Mouse (Mus musculus): Measurements from ENCODE around the gene Pik3ap1. TPM values are rescaled to one million over a fixed set of nuclear protein-coding genes. Genes with fewer than 3 reads are reported as not detected.

Pik3ap1 gene
- polyA plus RNA-seq, 1 experiment from 2014 or later, result 3.6 TPM

DNA sequence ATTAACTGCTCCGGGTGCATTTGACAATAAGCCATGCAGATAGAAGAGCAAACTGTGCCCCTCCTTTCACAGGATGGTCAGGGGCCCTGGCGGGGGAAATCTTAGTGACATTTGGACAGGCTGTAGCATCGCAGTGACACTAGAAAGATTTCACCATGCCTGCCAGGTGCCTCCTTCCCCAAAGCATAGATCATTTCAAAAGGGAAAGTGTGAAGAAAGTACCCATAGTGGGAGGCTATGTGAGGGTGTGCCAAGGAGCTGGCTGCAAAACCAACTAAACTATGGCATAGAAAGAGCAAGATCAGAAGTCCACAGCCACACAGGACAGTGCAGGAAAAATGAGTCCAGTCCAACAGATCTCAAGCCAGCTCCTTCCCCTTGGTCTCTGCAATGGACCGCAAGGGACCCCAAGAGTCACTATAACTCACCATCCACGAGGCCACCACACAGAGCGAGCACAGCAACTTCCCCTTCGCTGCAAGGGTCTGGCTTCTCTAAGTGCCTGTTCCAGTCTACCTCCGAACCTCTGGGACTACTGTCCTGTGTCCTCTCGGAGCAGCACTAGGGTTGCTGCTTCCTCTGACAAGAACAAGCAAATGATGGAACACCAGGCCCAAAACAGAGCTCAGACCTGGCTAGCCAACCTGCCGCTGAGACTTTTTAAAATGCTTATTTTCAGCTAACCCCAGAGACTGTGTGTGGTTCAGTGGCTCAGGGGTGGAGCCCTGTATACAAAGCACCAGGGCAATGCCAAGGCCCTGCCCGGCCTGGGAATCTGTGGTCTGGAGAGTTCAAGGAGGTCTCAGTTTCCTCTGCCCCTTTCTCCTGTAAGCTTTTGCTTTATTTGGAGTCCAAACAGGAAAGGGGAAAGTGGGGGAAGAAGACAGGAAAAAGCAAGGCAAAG lies 15.1 kb downstream of the Pik3ap1 start:
- DNase-seq (ENCODE audit: low spot score), result no peak

DNA sequence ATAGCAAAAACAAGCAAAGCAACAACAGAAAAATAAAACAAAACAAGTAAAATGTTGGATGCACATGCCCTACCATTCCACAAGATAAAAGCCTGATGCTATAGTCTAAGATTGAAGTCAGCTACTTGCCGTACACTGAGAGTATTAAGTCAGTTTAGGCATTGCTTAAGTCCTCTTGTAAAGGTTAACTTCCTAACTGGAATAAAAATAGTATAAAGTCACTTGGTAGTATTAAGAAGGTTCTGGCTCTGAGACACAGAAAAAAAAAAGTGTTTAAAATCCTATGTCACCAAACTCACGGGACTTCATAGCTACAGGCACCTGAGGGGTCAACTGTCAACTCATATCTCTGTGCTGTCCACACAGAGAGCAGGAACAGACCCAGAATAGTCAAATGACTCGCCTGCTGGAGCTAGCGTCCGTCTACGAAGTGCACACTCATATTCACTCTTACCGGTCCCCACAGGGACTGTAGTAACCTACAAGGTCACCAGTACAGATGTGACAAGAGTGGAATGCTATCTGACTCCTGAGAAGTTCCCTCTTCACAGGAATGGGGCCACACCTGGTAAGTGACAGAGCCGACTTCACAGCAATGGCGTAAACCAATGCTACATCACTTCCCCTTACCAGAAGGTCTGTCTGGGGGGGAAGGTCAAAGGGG lies 17.9 kb downstream of the Pik3ap1 start:
- no peak for DNase-seq (ENCODE audit: low spot score)

DNA sequence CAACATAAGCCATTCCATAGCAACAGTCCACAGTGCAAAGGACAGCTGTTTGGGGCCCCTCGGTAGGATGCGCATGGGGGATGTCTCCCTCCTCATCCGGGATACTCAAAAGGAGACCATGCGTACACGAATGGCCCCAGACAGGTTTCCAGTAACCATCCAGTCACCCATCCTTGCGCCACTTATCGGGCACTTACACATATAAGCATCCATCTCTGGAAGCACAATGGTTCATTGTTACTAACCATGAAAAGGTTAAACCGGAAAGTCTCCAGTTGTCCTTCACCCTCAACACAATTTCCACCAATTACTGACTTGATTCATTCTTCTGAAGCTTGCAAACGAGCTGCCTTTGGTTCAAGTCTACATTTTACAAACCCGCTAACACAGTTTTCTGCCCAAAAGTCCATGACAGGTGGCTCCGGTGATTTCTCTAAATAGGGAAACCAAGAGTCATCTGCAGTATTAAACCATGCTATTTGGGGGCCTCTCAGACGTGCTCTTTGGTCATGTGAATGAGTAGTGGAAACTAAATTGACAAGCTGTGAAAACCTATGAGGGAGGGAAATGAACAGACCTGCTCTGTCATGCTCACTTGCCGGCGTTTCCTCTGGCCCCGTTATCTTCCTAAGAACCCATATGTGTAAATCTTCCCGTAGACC lies 18.6 kb downstream of the Pik3ap1 start:
- DNase-seq (ENCODE audit: low spot score), result no peak

DNA sequence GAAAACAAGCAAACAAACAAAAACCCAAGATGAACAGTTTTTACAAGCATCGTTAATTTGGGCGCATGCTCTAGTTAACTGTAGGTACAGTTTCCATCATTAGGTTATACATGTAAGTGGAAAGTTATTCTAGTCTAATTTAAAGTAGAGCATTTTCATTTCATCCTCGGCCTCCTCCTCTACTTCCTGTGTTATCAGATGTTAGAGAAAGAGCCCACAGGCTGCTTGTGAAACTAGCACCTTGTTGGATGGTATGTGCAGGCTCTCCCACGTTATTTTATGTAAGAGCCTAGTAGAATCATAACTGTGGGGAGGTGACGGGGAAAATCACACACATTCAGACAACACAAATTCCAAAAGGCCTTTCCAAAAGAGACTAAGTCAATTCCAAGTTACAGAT lies 19.3 kb downstream of the Pik3ap1 start:
- no peak for DNase-seq (ENCODE audit: low spot score)

DNA sequence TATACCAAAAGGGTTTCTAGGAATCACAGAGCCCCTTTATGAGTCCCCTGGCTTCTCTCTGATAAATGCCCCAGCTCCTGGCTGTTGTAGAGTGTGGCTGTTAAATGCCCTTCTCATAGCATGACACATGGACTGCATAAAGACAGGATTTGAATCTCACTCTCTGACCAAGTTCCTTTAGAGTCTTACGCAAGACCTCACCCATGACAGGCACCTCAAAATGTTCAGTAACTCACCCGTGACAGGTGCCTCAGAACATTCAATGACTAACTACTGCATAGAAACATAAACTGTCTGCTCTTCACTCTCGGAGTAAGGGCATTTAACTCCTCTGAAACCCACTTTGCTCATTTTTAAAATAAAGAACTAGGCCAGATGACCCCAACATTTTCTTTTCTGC lies 20.4 kb downstream of the Pik3ap1 start:
- no peak for DNase-seq (ENCODE audit: low spot score)

DNA sequence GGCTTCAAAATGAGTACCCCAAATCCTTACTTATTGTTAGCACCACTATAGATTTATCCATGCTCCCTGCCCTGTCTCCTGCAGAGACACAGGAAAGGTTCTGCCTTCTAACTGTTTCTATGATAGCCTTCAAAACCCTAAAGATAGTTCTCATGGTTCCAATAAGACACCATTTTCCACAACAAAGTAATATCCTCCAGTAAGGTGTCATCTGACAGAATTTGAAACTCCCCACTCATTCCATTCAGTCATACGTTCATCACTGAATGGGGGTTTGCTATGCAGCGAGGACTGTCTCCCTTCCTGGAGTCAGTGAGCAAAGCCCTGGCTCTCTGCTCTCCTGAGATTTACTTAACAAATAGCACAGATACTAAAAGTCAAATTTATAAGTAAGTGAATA lies 21.9 kb downstream of the Pik3ap1 start:
- no peak for DNase-seq (ENCODE audit: low spot score)

DNA sequence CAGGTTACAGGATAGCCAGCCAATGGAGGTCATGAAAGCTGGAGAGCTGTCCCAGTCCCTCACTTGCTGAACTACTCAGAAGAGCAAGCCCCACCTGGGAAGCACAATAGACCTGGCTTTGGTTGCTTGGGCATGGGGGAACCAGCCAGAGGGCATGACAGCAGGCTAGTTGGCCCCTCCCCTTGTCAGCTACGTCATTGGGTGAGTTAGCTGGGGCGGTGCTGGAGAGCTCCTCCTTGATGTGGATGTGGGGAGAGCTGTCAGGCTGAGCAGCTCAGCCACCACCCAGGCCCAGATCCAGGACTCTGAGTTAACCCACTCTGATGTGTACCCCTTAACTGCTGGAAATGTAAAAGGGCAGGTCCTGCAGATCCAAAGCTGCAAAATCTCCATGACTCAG lies 24.4 kb downstream of the Pik3ap1 start:
- DNase-seq (ENCODE audit: low spot score), result peak; percentile 61

DNA sequence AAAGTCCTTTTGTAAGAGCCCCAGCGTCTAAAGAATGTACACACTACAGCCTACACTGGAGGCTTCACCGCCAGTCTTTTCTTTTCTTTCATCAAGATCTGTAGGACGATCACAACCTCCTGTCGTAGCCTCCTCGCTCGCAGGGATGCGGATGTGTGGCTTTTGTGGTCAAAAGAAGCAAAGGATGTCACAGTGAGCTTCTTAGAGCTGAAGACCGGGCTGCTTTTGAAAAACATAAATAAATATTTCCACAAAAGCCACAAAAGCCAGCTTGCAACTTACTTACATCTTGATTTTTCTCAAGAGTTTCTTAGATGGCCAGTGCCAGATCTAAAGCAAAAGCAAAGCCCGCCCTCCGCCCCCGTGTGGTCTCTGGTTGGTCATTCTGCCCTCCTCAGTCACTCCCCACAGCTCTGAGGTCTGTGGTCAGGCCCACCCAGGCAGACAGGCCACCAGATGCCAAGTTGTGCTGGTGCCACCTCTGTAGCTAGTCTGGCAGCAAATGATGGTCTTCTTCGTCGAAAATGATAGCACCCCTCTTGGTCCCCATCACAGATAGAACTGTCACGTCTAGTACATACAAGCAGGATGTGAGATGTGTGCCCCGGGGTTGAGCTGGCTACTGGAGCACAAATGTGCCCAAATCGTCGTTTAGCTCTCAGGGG lies 30.5 kb downstream of the Pik3ap1 start:
- DNase-seq (ENCODE audit: low spot score), result peak; percentile 81

DNA sequence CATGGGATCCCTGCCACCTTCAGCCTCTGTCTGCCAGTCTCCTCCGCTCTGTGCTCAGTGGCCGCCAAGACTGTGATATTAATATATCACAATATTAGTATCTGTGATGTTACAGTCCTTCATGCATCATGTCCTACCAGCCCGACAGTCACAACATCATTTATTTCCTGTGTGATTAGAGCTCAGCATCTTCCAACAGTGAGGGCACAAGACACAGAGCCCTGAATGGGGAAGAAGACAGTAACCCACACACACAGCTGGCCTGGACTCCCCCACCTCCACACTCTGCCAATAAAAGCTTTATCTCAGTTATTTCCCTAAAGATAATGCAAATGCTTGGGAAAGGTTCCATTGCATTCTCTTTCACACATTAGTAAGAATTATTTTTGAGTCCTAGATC lies 35.3 kb downstream of the Pik3ap1 start:
- no peak for DNase-seq (ENCODE audit: low spot score)

DNA sequence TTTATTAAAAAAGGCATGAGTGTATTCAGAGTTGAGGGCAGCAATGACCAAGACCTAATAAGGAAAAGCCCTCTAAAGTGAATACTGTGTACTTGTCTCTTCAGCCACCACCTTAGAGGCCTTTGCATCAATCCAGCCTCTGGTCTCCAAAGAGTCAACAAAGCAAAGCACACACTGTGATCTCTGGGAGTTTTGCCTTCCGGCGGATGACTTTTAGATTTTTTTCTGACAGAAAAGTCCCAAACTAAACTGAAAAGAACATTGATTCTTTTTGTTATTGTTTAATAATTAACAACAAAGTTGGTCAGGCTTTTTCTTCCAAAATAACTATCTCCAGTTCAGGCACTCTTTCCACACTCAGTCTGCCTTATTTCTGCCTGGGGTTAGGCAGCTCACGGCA lies 36.7 kb downstream of the Pik3ap1 start:
- DNase-seq (ENCODE audit: low spot score), result no peak

DNA sequence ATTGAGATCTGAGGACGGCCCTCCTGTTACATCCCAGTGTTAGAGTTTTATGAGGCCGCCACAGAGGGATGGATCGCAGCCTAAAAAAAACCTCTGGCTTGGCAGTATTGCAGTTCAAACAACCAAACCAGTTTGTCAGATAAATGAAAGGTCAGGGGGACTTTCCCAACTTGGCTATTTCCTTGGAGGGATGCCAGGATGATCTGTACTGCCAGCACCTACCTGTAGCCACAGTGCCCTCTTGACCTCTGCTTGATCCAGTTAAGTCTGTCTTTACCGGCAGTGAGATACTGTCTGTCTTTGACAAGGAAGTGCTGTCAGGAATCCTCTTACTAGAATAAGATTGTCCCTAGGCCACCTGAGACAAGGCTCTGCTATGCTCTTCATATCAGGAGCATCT lies 37.6 kb downstream of the Pik3ap1 start:
- no peak for DNase-seq (ENCODE audit: low spot score)

DNA sequence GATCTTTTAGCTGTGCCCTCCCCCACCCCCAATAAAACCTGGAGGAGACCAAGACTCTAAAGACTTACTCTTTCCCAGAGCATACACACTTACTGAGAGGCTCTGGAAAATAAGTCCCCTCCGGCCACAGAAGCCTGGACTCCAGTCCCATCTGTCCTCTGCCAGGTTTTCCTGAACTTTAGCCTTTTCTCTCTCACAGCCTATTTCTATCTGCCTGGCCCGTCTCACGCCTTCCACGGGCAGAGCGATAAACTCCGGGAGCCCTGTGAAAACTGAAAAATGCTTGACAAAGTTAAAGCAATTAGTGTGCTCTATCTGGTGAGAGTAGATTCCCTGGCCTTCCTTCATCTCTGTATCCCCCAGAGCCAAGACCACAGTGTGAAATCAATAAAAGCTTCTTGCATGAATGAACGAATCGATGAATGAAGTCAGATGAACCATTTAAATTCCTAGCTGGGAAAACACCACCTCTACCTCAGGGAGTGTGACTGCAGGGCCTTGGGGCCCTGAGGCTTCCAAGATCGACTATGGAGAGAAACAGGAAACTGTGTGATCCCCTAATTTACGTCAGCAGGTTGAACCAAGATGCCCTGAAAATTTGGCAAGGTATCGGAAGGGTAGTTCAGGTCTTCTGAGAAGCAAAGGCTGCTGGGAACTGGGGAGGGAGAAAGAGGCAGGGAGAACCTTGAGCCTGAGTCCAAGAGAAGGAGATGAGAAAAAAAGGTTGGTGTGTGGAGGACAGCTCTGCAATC lies 38.6 kb downstream of the Pik3ap1 start:
- DNase-seq (ENCODE audit: low spot score), result no peak

DNA sequence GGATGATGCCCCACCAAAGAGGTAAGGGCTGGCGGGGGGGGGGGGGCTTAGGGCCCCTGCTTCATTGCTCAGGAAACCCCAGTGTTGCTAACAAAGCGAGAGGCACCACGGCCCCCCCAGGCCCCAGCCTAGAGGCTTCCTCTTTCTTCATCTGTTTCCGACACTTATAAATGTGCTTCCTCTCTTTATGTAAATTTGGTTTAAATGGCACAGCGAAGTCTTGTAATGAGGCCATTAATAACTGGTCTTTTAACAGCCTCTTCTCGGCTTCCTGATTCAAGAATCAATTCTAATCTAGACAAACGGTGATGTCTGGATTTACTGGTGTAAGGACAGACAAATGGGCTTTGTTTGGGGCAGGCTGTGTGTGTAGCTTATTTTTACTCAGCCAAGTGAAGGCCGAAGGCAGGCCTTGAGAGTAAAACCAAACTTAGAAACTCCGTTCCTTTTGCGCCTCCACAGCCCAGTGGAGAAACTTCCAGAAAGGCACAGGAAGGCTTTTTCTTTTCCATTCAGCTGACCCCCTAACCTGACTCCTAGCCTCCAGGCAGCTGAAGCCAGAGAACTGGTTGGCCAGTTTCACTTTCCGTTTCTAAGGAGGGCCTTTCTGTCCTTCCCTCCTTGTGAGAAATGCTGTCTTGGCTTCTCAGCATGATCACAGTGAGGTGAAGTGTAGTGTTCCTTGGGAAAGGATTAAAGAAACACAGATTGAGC lies 39.7 kb downstream of the Pik3ap1 start:
- DNase-seq (ENCODE audit: low spot score), result peak; percentile 71

DNA sequence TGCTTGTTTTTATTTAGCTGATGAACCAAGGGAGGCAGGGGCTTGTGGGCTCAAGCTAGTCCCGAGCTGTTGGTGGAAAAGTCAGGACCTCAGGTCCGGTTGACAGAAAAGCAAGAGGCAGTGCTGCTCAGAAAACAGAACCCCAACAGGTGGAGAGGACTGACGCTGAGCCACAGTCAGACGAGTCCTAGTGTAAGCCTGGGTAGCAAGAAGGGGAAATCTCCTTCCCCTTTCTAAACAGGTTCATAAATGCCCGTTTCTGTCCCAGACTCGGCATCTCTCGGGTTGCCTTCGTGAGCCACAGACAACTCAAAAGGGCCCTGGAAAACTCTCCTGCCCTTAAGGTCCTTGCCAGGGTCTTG lies 40.3 kb downstream of the Pik3ap1 start:
- no peak for DNase-seq (ENCODE audit: low spot score)

DNA sequence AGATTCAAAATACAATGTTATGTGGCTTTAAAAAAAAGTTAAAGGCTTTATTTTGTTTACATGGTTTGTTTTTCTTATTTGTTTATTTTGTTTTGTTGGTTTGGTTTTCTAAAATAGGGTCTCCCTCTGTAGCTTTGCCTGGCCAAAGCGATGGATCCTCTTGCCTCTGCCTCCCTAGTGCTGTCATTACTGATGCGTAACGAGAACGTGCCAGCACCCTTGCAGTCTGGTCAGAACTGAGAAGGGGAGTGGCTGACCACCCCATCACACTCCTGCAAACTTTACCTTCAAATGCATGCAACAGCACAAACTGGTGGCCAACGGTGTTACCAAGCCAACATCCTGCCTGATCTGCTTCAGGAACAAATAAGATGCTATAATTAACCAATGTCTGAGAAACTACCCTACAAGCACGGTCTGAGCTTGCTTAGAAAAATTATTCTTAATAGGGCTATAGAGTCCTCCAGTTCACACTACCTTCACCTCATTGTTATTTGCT lies 42.3 kb downstream of the Pik3ap1 start:
- DNase-seq (ENCODE audit: low spot score), result no peak

DNA sequence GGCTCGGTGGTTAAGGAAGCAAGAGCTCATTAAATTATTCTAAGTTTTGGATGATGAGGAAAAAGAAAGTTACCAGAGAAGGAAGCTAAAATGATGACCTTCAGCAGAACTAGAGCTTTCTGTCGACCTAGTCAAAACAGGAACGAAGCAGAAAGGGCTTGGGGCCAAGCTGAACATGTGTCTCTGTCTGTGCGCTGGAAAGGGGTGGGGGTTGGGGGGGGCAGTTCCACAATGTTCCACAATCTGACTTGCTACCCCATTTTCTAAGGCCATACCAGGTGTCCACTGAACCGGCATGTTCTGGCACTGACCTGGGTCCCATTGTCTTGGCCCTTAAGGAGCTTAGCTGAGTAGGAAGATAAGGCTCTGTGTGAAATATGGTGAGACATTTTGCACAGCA lies 43.2 kb downstream of the Pik3ap1 start:
- DNase-seq (ENCODE audit: low spot score), result no peak

DNA sequence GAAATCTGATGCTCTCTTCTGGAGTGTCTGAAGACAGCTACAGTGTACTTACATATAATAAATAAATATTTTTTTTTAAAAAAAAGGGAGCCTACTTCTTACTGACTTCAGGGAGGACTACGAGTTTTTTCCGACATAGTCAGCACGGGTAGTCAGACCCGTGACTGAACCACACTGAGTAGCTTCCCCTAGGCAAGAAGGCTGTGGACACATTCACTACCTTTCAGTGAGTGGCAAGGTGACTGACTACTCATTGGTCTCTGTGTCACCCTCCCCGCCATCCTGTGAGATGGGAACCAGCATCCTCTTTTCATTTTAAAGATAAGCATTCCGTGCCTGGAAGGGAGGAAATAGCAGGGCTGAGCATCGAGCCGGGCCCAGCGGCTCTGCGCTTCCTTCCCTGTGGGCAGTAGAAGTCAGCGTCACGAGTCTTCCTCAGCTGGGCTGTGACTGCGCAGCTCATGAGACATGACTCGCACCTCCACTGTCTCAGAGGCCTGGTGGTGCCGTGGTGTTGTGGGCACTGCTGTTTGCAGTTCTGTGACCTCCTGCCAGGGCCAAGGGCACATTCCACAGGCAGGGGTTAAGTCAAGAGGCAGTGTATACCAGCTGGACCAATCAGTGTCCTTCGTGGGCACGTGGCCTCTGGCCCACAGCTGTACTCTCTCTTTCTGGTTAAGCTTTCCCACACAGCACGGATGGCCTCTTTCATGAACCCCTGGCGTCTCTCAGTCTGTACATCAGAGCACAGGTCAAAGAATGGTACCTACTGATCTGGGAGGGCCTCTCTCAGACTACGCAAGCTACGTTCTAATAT lies 45.7 kb downstream of the Pik3ap1 start:
- DNase-seq (ENCODE audit: low spot score), result peak; percentile 40

DNA sequence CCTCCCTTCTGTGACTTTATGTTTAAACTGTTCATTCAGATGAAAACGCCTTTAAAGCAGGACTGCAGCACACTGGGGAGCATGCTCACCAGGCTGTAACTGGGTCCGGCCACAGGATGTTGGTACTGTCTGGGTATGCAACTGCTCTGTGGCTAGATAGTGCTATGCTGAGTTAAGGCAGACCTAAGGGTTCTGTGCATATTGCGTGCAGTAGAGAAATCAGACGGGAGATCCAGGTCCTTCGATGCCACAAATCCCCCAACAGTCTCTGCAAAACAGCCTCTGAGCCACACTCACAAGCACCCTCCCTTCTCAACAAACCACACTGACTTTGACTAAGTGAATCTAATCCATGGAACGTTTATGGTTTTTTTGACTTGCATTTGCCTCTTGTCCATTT lies 46.5 kb downstream of the Pik3ap1 start:
- DNase-seq (ENCODE audit: low spot score), result no peak

DNA sequence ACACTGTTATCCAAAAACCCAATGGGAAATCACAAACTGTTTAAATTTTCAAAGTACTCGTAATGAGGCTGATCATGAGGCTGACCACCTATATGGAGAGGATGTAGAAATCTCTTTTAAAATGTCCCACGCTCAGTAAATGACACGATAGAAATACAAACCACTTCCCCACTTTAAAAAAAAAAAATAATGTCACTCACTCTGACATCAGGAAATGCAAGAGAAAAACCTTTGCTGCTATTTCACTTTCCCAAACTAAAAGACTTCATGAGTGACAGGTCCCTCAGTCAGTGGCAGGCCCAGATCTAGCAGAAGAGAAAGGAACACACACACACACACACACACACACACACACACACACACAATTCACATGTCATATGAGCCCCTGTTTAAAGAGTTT lies 49.2 kb downstream of the Pik3ap1 start:
- DNase-seq (ENCODE audit: low spot score), result no peak

Data from thymus, postnatal 0 days (tissue).